Mouse (Mus musculus) MEL (cell line): ENCODE measurements at regions not wholly inside any gene's neighbourhood (a gene's known extent, or its start where the extent isn't known, plus 50 kb on each side); places are given as distances from the start of the nearest gene placed in this dataset.

Experiments
- CTCF ChIP-seq, 3 experiments: IDR thresholded peaks in 2 of 3; conservative IDR thresholded peaks in 1 of 3; 2 replicates each; pipeline ENCODE4 v1.5.1; 2011 to 2012; ENCODE audit warnings: low read length in 3 of 3, low read depth in 2 of 3, mild to moderate bottlenecking in 2 of 3, improper control_type of control experiment in 1 of 3, inconsistent platforms in 1 of 3, mixed read lengths in 1 of 3, moderate library complexity in 1 of 3; ENCODE audit not compliant: control insufficient read depth in 1 of 3, insufficient read depth in 1 of 3, poor library complexity in 1 of 3, severe bottlenecking in 1 of 3
- GABPA ChIP-seq: IDR thresholded peaks from 2 replicates; pipeline ENCODE4 v1.6.1; 2012; ENCODE audit warnings: low read depth, mild to moderate bottlenecking, inconsistent platforms, low read length, improper control_type of control experiment, moderate library complexity
- GATA1 ChIP-seq: IDR thresholded peaks from 2 replicates; pipeline ENCODE4 v1.6.1; 2011; ENCODE audit warnings: low read depth, low read length, improper control_type of control experiment
- KAT2A ChIP-seq: conservative IDR thresholded peaks from 2 replicates; pipeline ENCODE4 v1.6.1; 2012; ENCODE audit warnings: low read depth, low read length, improper control_type of control experiment, inconsistent platforms
- MAZ ChIP-seq: IDR thresholded peaks from 2 replicates; pipeline ENCODE4 v1.6.1; 2012; ENCODE audit warnings: low read depth, mild to moderate bottlenecking, inconsistent platforms, low read length, improper control_type of control experiment
- MEF2A ChIP-seq: IDR thresholded peaks from 2 replicates; pipeline ENCODE4 v1.6.1; 2014; ENCODE audit warnings: low read depth, mild to moderate bottlenecking, inconsistent platforms, low read length, improper control_type of control experiment; ENCODE audit not compliant: poor library complexity, insufficient replicate concordance, severe bottlenecking; ENCODE audit errors: extremely low read depth
- POLR2A ChIP-seq, 2 experiments: IDR thresholded peaks; 2 replicates each; pipeline ENCODE4 v1.6.1; 2011 to 2012; ENCODE audit warnings: low read length in 2 of 2, mild to moderate bottlenecking in 2 of 2, control low read depth in 1 of 2, improper control_type of control experiment in 1 of 2, low read depth in 1 of 2, moderate library complexity in 1 of 2; ENCODE audit not compliant: control insufficient read depth in 1 of 2, insufficient read depth in 1 of 2, poor library complexity in 1 of 2
- POLR2AphosphoS5 ChIP-seq: IDR thresholded peaks from 2 replicates; pipeline ENCODE4 v1.6.1; 2012; ENCODE audit warnings: low read depth, borderline replicate concordance, mild to moderate bottlenecking, inconsistent platforms, low read length, moderate library complexity, mixed read lengths
- TBP ChIP-seq: IDR thresholded peaks from 2 replicates; pipeline ENCODE4 v1.8.0; 2011; ENCODE audit warnings: low read depth, low read length, improper control_type of control experiment
- TCF12 ChIP-seq: IDR thresholded peaks from 2 replicates; pipeline ENCODE4 v1.6.1; 2014; ENCODE audit warnings: low read depth, mild to moderate bottlenecking, inconsistent platforms, low read length, improper control_type of control experiment, moderate library complexity
- USF1 ChIP-seq: IDR thresholded peaks from 2 replicates; pipeline ENCODE4 v1.6.1; 2014; ENCODE audit warnings: low read depth, mild to moderate bottlenecking, inconsistent platforms, low read length, improper control_type of control experiment, moderate library complexity
- ZC3H11A ChIP-seq: IDR thresholded peaks from 2 replicates; pipeline ENCODE4 v1.6.1; 2012; ENCODE audit warnings: low read depth, mild to moderate bottlenecking, inconsistent platforms, low read length, improper control_type of control experiment
- ZKSCAN1 ChIP-seq: IDR thresholded peaks from 2 replicates; pipeline ENCODE4 v1.6.1; 2012; ENCODE audit warnings: low read depth, mild to moderate bottlenecking, inconsistent platforms, low read length, improper control_type of control experiment, moderate library complexity
- ZNF384 ChIP-seq: IDR thresholded peaks from 2 replicates; pipeline ENCODE4 v1.6.1; 2012; ENCODE audit warnings: low read depth, mild to moderate bottlenecking, inconsistent platforms, low read length, improper control_type of control experiment

DNA sequence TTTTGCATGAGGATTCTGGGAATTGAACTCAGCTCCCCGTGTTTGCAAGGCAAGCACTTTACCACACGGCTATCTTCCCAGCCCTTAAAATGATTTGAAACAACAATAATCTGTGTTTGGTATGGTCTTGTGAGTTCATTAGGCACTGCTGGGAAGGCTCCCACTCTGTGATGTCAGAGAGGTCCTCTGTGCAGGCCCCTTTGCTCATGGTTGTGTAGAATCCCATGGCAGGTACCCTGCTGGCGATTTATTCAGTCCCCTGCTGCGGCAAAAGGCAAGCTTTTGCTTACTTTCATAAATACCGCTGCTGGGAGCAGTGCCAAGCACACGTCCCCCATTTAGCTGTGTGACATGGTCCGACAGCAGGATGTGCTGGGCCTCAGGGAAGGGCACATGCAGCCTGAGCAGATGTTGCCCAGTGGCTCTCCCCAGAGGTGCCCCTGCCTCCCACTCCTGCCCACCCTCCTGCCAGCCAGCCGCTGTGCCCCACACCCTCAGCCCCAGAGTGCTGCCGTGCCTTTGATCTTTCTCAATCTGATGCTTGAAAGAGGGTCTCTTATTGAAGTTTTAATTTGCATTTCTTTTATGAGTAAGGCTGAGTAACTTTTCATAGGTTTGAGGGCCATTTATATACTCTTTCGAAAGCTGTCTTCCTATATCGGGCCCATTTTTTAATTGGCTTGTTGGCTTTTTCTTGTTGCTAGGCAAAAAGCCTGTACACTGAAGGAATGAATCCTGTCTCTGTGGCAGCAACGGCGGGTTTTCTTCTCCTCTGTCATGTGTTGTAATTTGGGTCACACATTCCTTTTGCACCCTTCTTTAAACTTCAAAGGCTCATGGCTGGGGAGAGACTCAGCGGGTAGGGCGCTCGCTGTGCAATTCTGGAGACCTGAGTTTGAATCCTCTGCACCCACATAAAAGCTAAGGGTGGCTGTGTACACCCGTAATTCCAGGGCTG lies 136.2 kb upstream of the Tle3 start:
- TF ChIP-seq ZKSCAN1: no peak
- no peak for TF ChIP-seq POLR2A (IDR thresholded peaks at IDR 0.05; ENCODE audit: control insufficient read depth in 1 of 2, insufficient read depth in 1 of 2, low read depth in 1 of 2, low read length in 2 of 2, poor library complexity in 1 of 2)
- TF ChIP-seq MEF2A: no peak
- no peak for TF ChIP-seq MAZ
- no peak for TF ChIP-seq CTCF (IDR thresholded peaks at IDR 0.05 in 2 of 3, conservative IDR thresholded peaks at IDR 0.05 in 1 of 3; ENCODE audit: control insufficient read depth in 1 of 3, insufficient read depth in 1 of 3, low read depth in 2 of 3, low read length in 3 of 3, poor library complexity in 1 of 3, severe bottlenecking in 1 of 3)
- no peak for TF ChIP-seq ZNF384
- TF ChIP-seq POLR2AphosphoS5: no peak
- no peak for TF ChIP-seq TCF12
- no peak for TF ChIP-seq ZC3H11A
- no peak for TF ChIP-seq GATA1
- no peak for TF ChIP-seq GABPA
- no peak for TF ChIP-seq TBP
- no peak for TF ChIP-seq KAT2A
- TF ChIP-seq USF1: no peak
